Mouse (Mus musculus) liver, adult 2 months (tissue): ENCODE measurements around the gene Sh3bgr. TPM values are rescaled to one million over a fixed set of nuclear protein-coding genes. Genes with fewer than 3 reads are reported as not detected.
A peak's percentile ranks its signal among the peaks of the same experiment; 100 is the strongest.

Experiments
- DNase-seq: peaks from one replicate; pipeline ENCODE4 v3.0.0-alpha.2; 2011; ENCODE audit warnings: low read depth, low spot score; ENCODE audit errors: extremely low read depth
- H3K27ac ChIP-seq: fragments of 200-500 bp; replicated peaks from 2 replicates; pipeline ENCODE4 v1.5.1; 2012; ENCODE audit warnings: low read depth, mild to moderate bottlenecking, control low read depth, inconsistent platforms, low read length; ENCODE audit not compliant: insufficient read depth
- H3K27me3 ChIP-seq: fragments of 200-500 bp; 2 replicates; pipeline ENCODE4 v1.6.1; 2012; ENCODE audit warnings: mild to moderate bottlenecking, moderate library complexity, low read length, inconsistent platforms; ENCODE audit not compliant: control insufficient read depth, insufficient read depth
- H3K36me3 ChIP-seq: fragments of 200-500 bp; 2 replicates; pipeline ENCODE4 v1.6.1; 2012; ENCODE audit warnings: low read length, inconsistent platforms; ENCODE audit not compliant: control insufficient read depth, insufficient read depth
- H3K4me1 ChIP-seq: fragments of 200-500 bp; 2 replicates; pipeline ENCODE4 v1.6.1; 2011; ENCODE audit warnings: low read length; ENCODE audit not compliant: control insufficient read depth, insufficient read depth
- H3K4me3 ChIP-seq: fragments of 200-500 bp; 2 replicates; pipeline ENCODE4 v1.5.1; 2011; ENCODE audit warnings: low read depth, mild to moderate bottlenecking, control low read depth, low read length, moderate library complexity; ENCODE audit not compliant: insufficient read depth
- H3K79me2 ChIP-seq: fragments of 200-500 bp; 2 replicates; pipeline ENCODE4 v1.6.1; 2012; ENCODE audit warnings: inconsistent platforms, mild to moderate bottlenecking, low read length, moderate library complexity; ENCODE audit not compliant: control insufficient read depth, insufficient read depth
- H3K9ac ChIP-seq: fragments of 200-500 bp; 2 replicates; pipeline ENCODE4 v1.6.1; 2012; ENCODE audit warnings: low read depth, mild to moderate bottlenecking, control low read depth, inconsistent platforms, low read length
- CTCF ChIP-seq: fragments of 200-500 bp; IDR thresholded peaks from 2 replicates; pipeline ENCODE4 v1.5.1; 2011; ENCODE audit warnings: low read depth, low read length, control low read depth
- POLR2A ChIP-seq: fragments of 200-500 bp; IDR thresholded peaks from 2 replicates; pipeline ENCODE4 v1.6.1; 2011; ENCODE audit warnings: low read length, control low read depth; ENCODE audit not compliant: insufficient read depth; ENCODE audit errors: extremely low read depth
- WGBS: fragments of 180-500 bp; shearing (Covaris S2); methylation state at CpG from one replicate; pipeline ENCODE4 v1.1.7; 2018; 5-methylcytosine and 5-hydroxymethylcytosine counted together
- polyA plus RNA-seq: library from polyadenylated mRNA; depleted of rRNA; stranded (reverse); fragments of >200 nt; gene quantifications from 2 replicates; pipeline ENCODE4 v1.2.3, GENCODE M21; 2012; rRNA removed
- total RNA-seq: library from RNA; depleted of rRNA; stranded (reverse); fragments of >200 nt; gene quantifications from 2 replicates; pipeline ENCODE4 v1.2.3, GENCODE M21; 2014; rRNA removed

Gene Sh3bgr
- total RNA-seq (0.55 and 0.60 TPM in 2 replicates), polyA plus RNA-seq (0.36 TPM in 1 of 2 replicates, not detected in the other)

- H3K4me3 ChIP-seq = peak within 1 kb of the TSS; percentile 49
- H3K27ac ChIP-seq = no peak within 1 kb of the TSS
Observed at GRCm38 (mm10) chr16:96199913-96200701, at the start of gene Sh3bgr. Gene Sh3bgr, plus strand, starts transcription at chr16:96200450.

GRCm38 (mm10) chr16:96150995-96151394, 49.3 kb upstream of the Sh3bgr start:
- Histone ChIP-seq H3K27ac (no peak overlapping the region), H3K27me3 (no peaks in the 10 kb centered on the region), H3K4me1 (no peaks in the 10 kb centered on the region), H3K79me2 (0 out of 2 replicates have a peak, but pooled peaks cover 4% of the 10 kb centered on the region), H3K4me3 (no peak overlapping the region), H3K36me3 (no peaks in the 10 kb centered on the region), H3K9ac (no peak overlapping the region)
- DNase-seq = no peak
- WGBS = 68% methylated on average over 4 of the region's 4 CpGs
- no peak for TF ChIP-seq CTCF
- no peak for TF ChIP-seq POLR2A

More at GRCm38 (mm10) chr16:96199913-96200701, at the start of gene Sh3bgr:
- no peak within 1 kb of the TSS; the same call in 1 of the 2 replicates for H3K9ac ChIP-seq
- H3K36me3 ChIP-seq = no peaks in the 10 kb centered on the region
- no peaks in the 10 kb centered on the region for H3K4me1 ChIP-seq
- 9% methylated on average over 20 of the region's 20 CpGs for WGBS
- no peak for TF ChIP-seq CTCF
- no peak for TF ChIP-seq POLR2A
- DNase-seq = peak; percentile 59
- no peaks in the 10 kb centered on the region for H3K79me2 ChIP-seq
- H3K27me3 ChIP-seq = no peaks in the 10 kb centered on the region

GRCm38 (mm10) chr16:96151551-96151950, 48.7 kb upstream of the Sh3bgr start:
- Histone ChIP-seq H3K27ac (no peak overlapping the region), H3K36me3 (no peaks in the 10 kb centered on the region), H3K79me2 (no peaks in the 10 kb centered on the region), H3K4me3 (no peak overlapping the region), H3K27me3 (no peaks in the 10 kb centered on the region), H3K9ac (no peak overlapping the region), H3K4me1 (no peaks in the 10 kb centered on the region)
- peak; percentile 95 for TF ChIP-seq CTCF
- no peak for TF ChIP-seq POLR2A
- WGBS = 19% methylated on average over 9 of the region's 9 CpGs
- peak; percentile 13 for DNase-seq

GRCm38 (mm10) chr16:96154476-96154875, 45.8 kb upstream of the Sh3bgr start:
- H3K36me3 ChIP-seq = no peaks in the 10 kb centered on the region
- no peaks in the 10 kb centered on the region for H3K79me2 ChIP-seq
- no peak overlapping the region for H3K27ac ChIP-seq
- no peak for DNase-seq
- no peak for TF ChIP-seq POLR2A
- TF ChIP-seq CTCF = no peak
- H3K4me1 ChIP-seq = no peaks in the 10 kb centered on the region
- H3K27me3 ChIP-seq = peaks cover 3% of the 10 kb centered on the region; the same call in 1 of the 2 replicates
- no peak overlapping the region for H3K4me3 ChIP-seq
- 91% methylated on average over 2 of the region's 2 CpGs for WGBS
- no peak overlapping the region for H3K9ac ChIP-seq

GRCm38 (mm10) chr16:96156019-96156418, 44.2 kb upstream of the Sh3bgr start:
- H3K9ac ChIP-seq = no peak overlapping the region
- 93% methylated on average over 8 of the region's 8 CpGs for WGBS

GRCm38 (mm10) chr16:96157171-96157570, 43.1 kb upstream of the Sh3bgr start:
- Histone ChIP-seq H3K27me3 (peaks cover 3% of the 10 kb centered on the region; the same call in 1 of the 2 replicates), H3K9ac (no peak overlapping the region), H3K27ac (no peak overlapping the region), H3K36me3 (no peaks in the 10 kb centered on the region), H3K79me2 (no peaks in the 10 kb centered on the region), H3K4me1 (no peaks in the 10 kb centered on the region), H3K4me3 (no peak overlapping the region)
- 89% methylated on average over 11 of the region's 11 CpGs for WGBS
- TF ChIP-seq CTCF (no peak), POLR2A (no peak)
- DNase-seq = no peak

More at GRCm38 (mm10) chr16:96156019-96156418, 44.2 kb upstream of the Sh3bgr start:
- Histone ChIP-seq H3K4me3 (no peak overlapping the region), H3K27me3 (peaks cover 3% of the 10 kb centered on the region; the same call in 1 of the 2 replicates), H3K79me2 (no peaks in the 10 kb centered on the region), H3K27ac (no peak overlapping the region), H3K4me1 (no peaks in the 10 kb centered on the region), H3K36me3 (no peaks in the 10 kb centered on the region)
- TF ChIP-seq POLR2A = no peak
- TF ChIP-seq CTCF = no peak
- DNase-seq = no peak
